Mouse (Mus musculus): ENCODE data around the gene Olfr477.

GRCm38 (mm10) chr7:107954343-107954742, 32.1 kb upstream of the Olfr477 start, which contains the start of gene Olfr474:
- no peak for TF ChIP-seq CTCF (IDR thresholded peaks at IDR 0.05; ENCODE audit: insufficient read depth, low read depth, low read length)
- no peak for TF ChIP-seq POLR2A (IDR thresholded peaks at IDR 0.05; ENCODE audit: insufficient read depth, low read depth, low read length)
